Mouse (Mus musculus) lung, postnatal 10 days (tissue): Measurements from ENCODE around the gene Shc1.
"Not testable (repeated sequence)": the region's sequence is repeated elsewhere in the genome, so short reads cannot be mapped to it uniquely, and the experiment has no call there.

Experiments
- DNase-seq: peaks from one replicate; pipeline ENCODE4 v3.0.0; 2021

Gene Shc1

GRCm38 (mm10) chr3:89419981-89420380, 1.7 kb downstream of the Shc1 start:
- DNase-seq, result peak; percentile 32

- no peak for DNase-seq
Observed at GRCm38 (mm10) chr3:89420421-89420820, 2.2 kb downstream of the Shc1 start.

- DNase-seq, result peak; percentile 96
Observed at GRCm38 (mm10) chr3:89421002-89421774, 2.9 kb downstream of the Shc1 start.

GRCm38 (mm10) chr3:89421810-89422473, 3.7 kb downstream of the Shc1 start:
- DNase-seq, result peak; percentile 58

GRCm38 (mm10) chr3:89422556-89423205, 4.4 kb downstream of the Shc1 start:
- no peak for DNase-seq

- DNase-seq, result no peak
Observed at GRCm38 (mm10) chr3:89424416-89425140, 6.3 kb downstream of the Shc1 start.

- DNase-seq, result no peak
Observed at GRCm38 (mm10) chr3:89425141-89425525, 6.9 kb downstream of the Shc1 start.

- DNase-seq, result no peak
Observed at GRCm38 (mm10) chr3:89425876-89426275, 7.6 kb downstream of the Shc1 start.

GRCm38 (mm10) chr3:89429021-89429420, 10.8 kb downstream of the Shc1 start:
- not testable (repeated sequence) for DNase-seq

GRCm38 (mm10) chr3:89430171-89431159, 12.2 kb downstream of the Shc1 start, which contains the start of gene Pygo2:
Pygo2 (plus strand) TSS chr3:89430214.
- peak; percentile 98 for DNase-seq

GRCm38 (mm10) chr3:89432606-89433005, 14.4 kb downstream of the Shc1 start:
- no peak for DNase-seq

GRCm38 (mm10) chr3:89434532-89434931, 16.3 kb downstream of the Shc1 start:
- no peak for DNase-seq

GRCm38 (mm10) chr3:89435041-89435440, 16.8 kb downstream of the Shc1 start:
- DNase-seq, result no peak

- DNase-seq, result peak; percentile 83
Observed at GRCm38 (mm10) chr3:89436176-89437113, 18.2 kb downstream of the Shc1 start, which contains the start of gene Pbxip1. Pbxip1 (plus strand) TSS chr3:89436706.

- peak; percentile 65 for DNase-seq
Observed at GRCm38 (mm10) chr3:89437269-89437668, 19.0 kb downstream of the Shc1 start.

- DNase-seq, result no peak
Observed at GRCm38 (mm10) chr3:89440691-89441090, 22.4 kb downstream of the Shc1 start.

GRCm38 (mm10) chr3:89448720-89449537, 30.7 kb downstream of the Shc1 start:
- peak; percentile 74 for DNase-seq

- DNase-seq, result peak; percentile 87
Observed at GRCm38 (mm10) chr3:89449541-89449940, 31.3 kb downstream of the Shc1 start.

- peak; percentile 24 for DNase-seq
Observed at GRCm38 (mm10) chr3:89451916-89452315, 33.7 kb downstream of the Shc1 start.
